Mouse (Mus musculus) liver, adult 10 weeks (tissue): ENCODE results near the gene Ins1. TPM values are rescaled to one million over a fixed set of nuclear protein-coding genes. Genes with fewer than 3 reads are reported as not detected.

Source experiments
- polyA plus RNA-seq: library from polyadenylated mRNA; stranded (reverse); fragments of 350-450 nt; fragmentation: Illumina TruSeq; extraction: RNeasy Lipid Tissue Mini Kit (QIAGEN cat#74804); gene quantifications from one replicate; pipeline ENCODE4 v1.2.3, GENCODE M21; 2014; ENCODE audit warnings: low read depth, low replicate concordance

Gene Ins1
- polyA plus RNA-seq = not detected

DNA sequence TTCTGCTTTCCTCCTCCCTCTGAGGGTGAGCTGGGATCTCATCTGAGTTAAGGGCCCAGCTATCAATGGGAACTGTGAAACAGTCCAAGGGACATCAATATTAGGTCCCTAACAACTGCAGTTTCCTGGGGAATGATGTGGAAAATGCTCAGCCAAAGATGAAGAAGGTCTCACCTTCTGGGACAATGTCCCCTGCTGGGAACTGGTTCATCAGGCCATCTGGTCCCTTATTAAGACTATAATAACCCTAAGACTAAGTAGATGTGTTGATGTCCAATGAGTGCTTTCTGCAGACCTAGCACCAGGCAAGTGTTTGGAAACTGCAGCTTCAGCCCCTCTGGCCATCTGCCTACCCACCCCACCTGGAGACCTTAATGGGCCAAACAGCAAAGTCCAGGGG lies at the start of gene Ins1:
Ins1 (plus strand) TSS at position 301 of the 400 bp plus-strand sequence.

